Mouse (Mus musculus) CH12.LX (cell line): Measurements from ENCODE around the gene Mettl17. TPM values are rescaled to one million over a fixed set of nuclear protein-coding genes. Genes with fewer than 3 reads are reported as not detected.
A peak's percentile ranks its signal among the peaks of the same experiment; 100 is the strongest.

Experiments used
- DNase-seq: peaks from one replicate; pipeline ENCODE4 v3.0.0-alpha.2; 2013; ENCODE audit errors: extremely low read depth
- H3K27ac ChIP-seq: 2 replicates; pipeline ENCODE4 v1.5.1; 2012; ENCODE audit warnings: low read depth, mild to moderate bottlenecking, control low read depth, moderate library complexity; ENCODE audit not compliant: insufficient read depth
- H3K27me3 ChIP-seq: replicated peaks from 2 replicates; pipeline ENCODE3; 2012; ENCODE audit warnings: inconsistent platforms
- H3K36me3 ChIP-seq, 2 experiments: replicated peaks in 1 of 2; 2 replicates each; pipeline versions ENCODE3 to v1.6.1; 2012; ENCODE audit warnings: inconsistent platforms in 1 of 2, low read length in 1 of 2, mild to moderate bottlenecking in 1 of 2, mixed read lengths in 1 of 2, moderate library complexity in 1 of 2; ENCODE audit not compliant: control insufficient read depth in 1 of 2, insufficient read depth in 1 of 2
- H3K4me1 ChIP-seq, 2 experiments: 2 replicates each; pipeline ENCODE4 v1.6.1; 2012; ENCODE audit warnings: inconsistent platforms in 1 of 2, moderate library complexity in 1 of 2; ENCODE audit not compliant: insufficient read depth in 2 of 2, control insufficient read depth in 1 of 2
- H3K4me2 ChIP-seq: 2 replicates; pipeline ENCODE4 v1.6.1; 2012; ENCODE audit warnings: low read depth, mild to moderate bottlenecking, control low read depth; ENCODE audit not compliant: poor library complexity, insufficient read depth, severe bottlenecking
- H3K4me3 ChIP-seq, 3 experiments: fragments of 150-350 bp in 1 of 3; sonication (generic) in 1 of 3; replicated peaks in 1 of 3; 2 replicates each; pipeline versions ENCODE3 to v1.5.1; 2011 to 2012; ENCODE audit warnings: low read depth in 2 of 3, low read length in 2 of 3, mild to moderate bottlenecking in 2 of 3, moderate library complexity in 2 of 3, control low read depth in 1 of 3, improper control_type of control experiment in 1 of 3, inconsistent platforms in 1 of 3, mixed read lengths in 1 of 3; ENCODE audit not compliant: poor library complexity in 1 of 3
- H3K79me2 ChIP-seq: replicated peaks from 2 replicates; pipeline ENCODE4 v1.6.1; 2012; ENCODE audit warnings: mild to moderate bottlenecking, moderate library complexity; ENCODE audit not compliant: control insufficient read depth, poor library complexity, insufficient read depth, severe bottlenecking; ENCODE audit errors: extremely low read depth
- H3K9ac ChIP-seq: 2 replicates; pipeline ENCODE4 v1.6.1; 2012; ENCODE audit warnings: low read depth, mild to moderate bottlenecking, control low read depth, moderate library complexity; ENCODE audit not compliant: insufficient read depth
- H3K9me3 ChIP-seq: replicated peaks from 2 replicates; pipeline ENCODE3; 2012; ENCODE audit warnings: low read length, inconsistent platforms, mixed read lengths
- BHLHE40 ChIP-seq: IDR thresholded peaks from 2 replicates; pipeline ENCODE4 v1.6.1; 2011; ENCODE audit warnings: mild to moderate bottlenecking, low read depth, low read length, improper control_type of control experiment
- CHD1 ChIP-seq: IDR thresholded peaks from 2 replicates; pipeline ENCODE4 v1.6.1; 2012; ENCODE audit warnings: low read depth, low read length, improper control_type of control experiment, inconsistent platforms
- CHD2 ChIP-seq: IDR thresholded peaks from 2 replicates; pipeline ENCODE4 v1.6.1; 2011; ENCODE audit warnings: low read length, improper control_type of control experiment
- CTCF ChIP-seq, 2 experiments: IDR thresholded peaks in 1 of 2; conservative IDR thresholded peaks in 1 of 2; 2 replicates each; pipeline ENCODE4 v1.5.1; 2011 to 2012; ENCODE audit warnings: low read depth in 2 of 2, low read length in 2 of 2, improper control_type of control experiment in 1 of 2, inconsistent platforms in 1 of 2, mild to moderate bottlenecking in 1 of 2, moderate library complexity in 1 of 2
- E2F4 ChIP-seq: IDR thresholded peaks from 2 replicates; pipeline ENCODE4 v1.6.1; 2011; ENCODE audit warnings: low read depth, low read length, improper control_type of control experiment; ENCODE audit not compliant: insufficient replicate concordance
- ELF1 ChIP-seq: IDR thresholded peaks from 2 replicates; pipeline ENCODE4 v1.6.1; 2014; ENCODE audit warnings: low read depth, mild to moderate bottlenecking, inconsistent platforms, low read length, improper control_type of control experiment
- EP300 ChIP-seq: IDR thresholded peaks from 2 replicates; pipeline ENCODE4 v1.6.1; 2011; ENCODE audit warnings: low read length, improper control_type of control experiment
- ETS1 ChIP-seq: conservative IDR thresholded peaks from 2 replicates; pipeline ENCODE4 v1.6.1; 2012; ENCODE audit warnings: low read depth, mild to moderate bottlenecking, inconsistent platforms, low read length, improper control_type of control experiment, moderate library complexity
- GABPA ChIP-seq: IDR thresholded peaks from 2 replicates; pipeline ENCODE4 v1.6.1; 2012; ENCODE audit warnings: low read depth, low read length, improper control_type of control experiment, inconsistent platforms; ENCODE audit not compliant: insufficient replicate concordance
- HCFC1 ChIP-seq: IDR thresholded peaks from 2 replicates; pipeline ENCODE4 v1.6.1; 2012; ENCODE audit warnings: low read depth, mild to moderate bottlenecking, inconsistent platforms, low read length, improper control_type of control experiment
- IRF4 ChIP-seq: IDR thresholded peaks from 2 replicates; pipeline ENCODE4 v1.6.1; 2014; ENCODE audit warnings: low read depth, mild to moderate bottlenecking, inconsistent platforms, low read length, improper control_type of control experiment
- JUN ChIP-seq: IDR thresholded peaks from 2 replicates; pipeline ENCODE4 v1.6.1; 2011; ENCODE audit warnings: low read depth, mild to moderate bottlenecking, low read length, improper control_type of control experiment, moderate library complexity; ENCODE audit not compliant: insufficient read depth
- JUND ChIP-seq: conservative IDR thresholded peaks from 2 replicates; pipeline ENCODE4 v1.6.1; 2011; ENCODE audit warnings: low read depth, low read length, improper control_type of control experiment
- KAT2A ChIP-seq: IDR thresholded peaks from 2 replicates; pipeline ENCODE4 v1.6.1; 2012; ENCODE audit warnings: low read length, improper control_type of control experiment, inconsistent platforms; ENCODE audit not compliant: insufficient replicate concordance
- MAX ChIP-seq: IDR thresholded peaks from 2 replicates; pipeline ENCODE4 v1.6.1; 2011; ENCODE audit warnings: low read length, improper control_type of control experiment
- MAZ ChIP-seq: IDR thresholded peaks from 2 replicates; pipeline ENCODE4 v1.6.1; 2012; ENCODE audit warnings: low read depth, mild to moderate bottlenecking, inconsistent platforms, low read length, improper control_type of control experiment, moderate library complexity
- MEF2A ChIP-seq: IDR thresholded peaks from 2 replicates; pipeline ENCODE4 v1.6.1; 2014; ENCODE audit warnings: low read depth, mild to moderate bottlenecking, inconsistent platforms, low read length, improper control_type of control experiment, borderline replicate concordance
- MXI1 ChIP-seq: IDR thresholded peaks from 2 replicates; pipeline ENCODE4 v1.6.1; 2011; ENCODE audit warnings: mild to moderate bottlenecking, low read depth, low read length, improper control_type of control experiment
- MYC ChIP-seq: IDR thresholded peaks from 2 replicates; pipeline ENCODE4 v1.6.1; 2011; ENCODE audit warnings: low read depth, mild to moderate bottlenecking, improper control_type of control experiment, low read length
- NELFE ChIP-seq: IDR thresholded peaks from 2 replicates; pipeline ENCODE4 v1.6.1; 2011; ENCODE audit warnings: low read depth, low read length, improper control_type of control experiment
- NRF1 ChIP-seq: IDR thresholded peaks from 2 replicates; pipeline ENCODE4 v1.6.1; 2014; ENCODE audit warnings: low read depth, mild to moderate bottlenecking, inconsistent platforms, low read length, improper control_type of control experiment, moderate library complexity
- PAX5 ChIP-seq: IDR thresholded peaks from 2 replicates; pipeline ENCODE4 v1.6.1; 2012; ENCODE audit warnings: low read length, inconsistent platforms, mixed read lengths
- POLR2A ChIP-seq: IDR thresholded peaks from 2 replicates; pipeline ENCODE4 v1.6.1; 2011; ENCODE audit warnings: low read depth, mild to moderate bottlenecking, improper control_type of control experiment, low read length
- POLR2AphosphoS2 ChIP-seq: IDR thresholded peaks from 2 replicates; pipeline ENCODE4 v1.6.1; 2011; ENCODE audit warnings: low read depth, low read length, improper control_type of control experiment
- RAD21 ChIP-seq: IDR thresholded peaks from 2 replicates; pipeline ENCODE4 v1.6.1; 2011; ENCODE audit warnings: low read depth, mild to moderate bottlenecking, low read length, improper control_type of control experiment, moderate library complexity
- RCOR1 ChIP-seq: conservative IDR thresholded peaks from 2 replicates; pipeline ENCODE4 v1.6.1; 2012; ENCODE audit warnings: low read depth, mild to moderate bottlenecking, inconsistent platforms, low read length, improper control_type of control experiment
- SIN3A ChIP-seq: IDR thresholded peaks from 2 replicates; pipeline ENCODE4 v1.6.1; 2012; ENCODE audit warnings: low read length, improper control_type of control experiment, inconsistent platforms
- SMC3 ChIP-seq: IDR thresholded peaks from 2 replicates; pipeline ENCODE4 v1.6.1; 2011; ENCODE audit warnings: low read depth, low read length, improper control_type of control experiment
- TBP ChIP-seq: conservative IDR thresholded peaks from 2 replicates; pipeline ENCODE4 v1.6.1; 2011; ENCODE audit warnings: low read depth, low read length, improper control_type of control experiment
- TCF12 ChIP-seq: IDR thresholded peaks from 2 replicates; pipeline ENCODE4 v1.6.1; 2014; ENCODE audit warnings: low read depth, mild to moderate bottlenecking, inconsistent platforms, low read length, improper control_type of control experiment
- UBTF ChIP-seq: IDR thresholded peaks from 2 replicates; pipeline ENCODE4 v1.6.1; 2012; ENCODE audit warnings: low read depth, mild to moderate bottlenecking, inconsistent platforms, low read length, improper control_type of control experiment, moderate library complexity
- USF1 ChIP-seq: IDR thresholded peaks from 2 replicates; pipeline ENCODE4 v1.6.1; 2014; ENCODE audit warnings: low read depth, mild to moderate bottlenecking, inconsistent platforms, low read length, improper control_type of control experiment
- USF2 ChIP-seq: conservative IDR thresholded peaks from 2 replicates; pipeline ENCODE4 v1.6.1; 2011; ENCODE audit warnings: low read depth, low read length, improper control_type of control experiment
- ZC3H11A ChIP-seq: IDR thresholded peaks from 2 replicates; pipeline ENCODE4 v1.6.1; 2012; ENCODE audit warnings: low read depth, mild to moderate bottlenecking, inconsistent platforms, low read length, improper control_type of control experiment
- ZMIZ1 ChIP-seq: IDR thresholded peaks from 2 replicates; pipeline ENCODE4 v1.6.1; 2012; ENCODE audit warnings: low read depth, mild to moderate bottlenecking, inconsistent platforms, low read length, improper control_type of control experiment
- ZNF384 ChIP-seq: IDR thresholded peaks from 2 replicates; pipeline ENCODE4 v1.6.1; 2012; ENCODE audit warnings: low read depth, low read length, improper control_type of control experiment, inconsistent platforms
- dilution Hi-C: fragments of 300-500 bp; cut with MboI; formaldehyde crosslinking; loops from 2 replicates; pipeline ENCODE4 v1.14.3; 2020; ENCODE audit warnings: low sequenced_read_pairs; ENCODE audit not compliant: extremely low pct_unique_long_range_greater_than_20kb, extremely low pct_ligation_motif_present
- in situ Hi-C: fragments of 300-500 bp; cut with MboI; formaldehyde crosslinking; loops from 3 replicates; pipeline ENCODE4 v1.14.3; 2019; ENCODE audit warnings: low sequenced_read_pairs, low pct_ligation_motif_present, low pct_unique_long_range_greater_than_20kb, mixed read lengths
- polyA plus RNA-seq: library from polyadenylated mRNA; unstranded; fragments of >175 nt; gene quantifications from 2 replicates; pipeline ENCODE4 v1.2.1, GENCODE M21; 2012; ENCODE audit warnings: low read depth; ENCODE audit not compliant: insufficient read length
- total RNA-seq, 2 experiments: library from RNA; depleted of rRNA; stranded (reverse); fragments of 300-350 nt in 1 of 2; fragments of >200 nt in 1 of 2; gene quantifications; 2 replicates each; pipeline ENCODE4 v1.2.3; 2012 to 2014

Mettl17 gene
- total and polyA plus RNA-seq, 3 experiments = 19.5 to 32.0 (median 26.2) TPM

DNA sequence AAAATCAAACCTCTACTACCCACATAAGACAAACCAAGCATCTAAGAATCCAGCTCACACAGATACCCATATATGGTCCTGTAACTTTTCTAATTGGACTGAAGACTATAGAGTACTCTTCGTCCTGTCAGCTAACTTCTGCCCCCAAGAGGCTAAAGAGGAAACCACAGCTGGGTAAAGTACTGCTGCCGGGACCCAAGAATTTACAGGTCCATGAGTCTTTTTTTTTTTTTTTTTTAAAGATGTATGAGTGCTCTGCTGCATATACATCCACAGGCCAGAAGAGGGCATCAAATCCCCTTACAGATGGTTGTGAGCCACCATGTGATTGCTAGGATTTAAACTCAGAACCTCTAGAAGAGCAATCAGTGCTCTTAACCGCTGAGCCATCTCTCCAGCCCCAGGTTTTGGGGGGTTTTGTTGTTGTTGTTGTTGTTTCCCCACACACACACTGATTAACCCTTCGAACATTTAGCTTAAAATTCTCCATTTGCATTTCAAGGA, 1.1 kb upstream of the Mettl17 start (continued):
- TF ChIP-seq IRF4 (no peak; the same call in 1 of the 2 replicates), NELFE (peak; percentile 44; the same call in 1 of the 2 replicates), USF2 (no peak), MXI1 (peak; percentile 80; the same call in 1 of the 2 replicates), ELF1 (no peak), POLR2A (0 out of 2 replicates have a peak, but pooled peaks have one; percentile 38), CTCF (conservative IDR thresholded peaks at IDR 0.05 in 1 of 2, IDR thresholded peaks at IDR 0.05 in 1 of 2; ENCODE audit: low read depth in 2 of 2, low read length in 2 of 2) (peak; percentile 66 to 82; a peak in 3 of 4 replicates)

DNA sequence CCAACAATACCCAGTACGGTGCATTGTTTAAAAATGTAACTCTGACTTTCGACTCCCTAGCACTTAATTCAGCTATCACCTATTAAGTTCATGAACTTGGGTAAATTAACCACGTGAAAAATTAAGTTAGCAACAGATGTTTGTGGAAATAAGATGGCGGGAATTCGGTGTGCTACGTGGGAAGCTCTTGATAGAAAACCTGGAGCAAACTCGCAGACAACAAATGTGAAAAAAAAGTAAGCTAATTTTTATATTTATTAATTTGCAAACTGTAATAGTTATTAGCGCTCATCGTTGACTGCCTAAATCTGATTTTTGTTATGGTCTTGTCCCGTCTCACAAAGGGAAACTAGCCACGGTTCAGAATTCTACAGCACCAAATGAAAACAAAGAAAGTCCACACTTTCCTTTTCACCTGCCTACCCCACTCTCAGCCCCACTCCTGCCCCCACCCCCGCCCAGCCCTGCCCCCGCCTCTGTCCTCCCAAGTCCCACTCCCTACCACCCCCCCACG, 554 bp upstream of the Mettl17 start:
- Histone ChIP-seq H3K4me3 (peak overlapping the region; percentile 48 to 71 (median 63)), H3K27ac (no peak overlapping the region)
- TF ChIP-seq POLR2AphosphoS2 (no peak), E2F4 (no peak), ETS1 (no peak), IRF4 (no peak), NRF1 (no peak), MXI1 (0 out of 2 replicates have a peak, but pooled peaks have one; percentile 10), GABPA (no peak), KAT2A (no peak), MAX (peak; percentile 10; the same call in 1 of the 2 replicates), RAD21 (no peak), ZNF384 (no peak), MYC (no peak; the same call in 1 of the 2 replicates), SIN3A (peak; percentile 21; the same call in 1 of the 2 replicates), CHD1 (peak; percentile 92), JUND (no peak), EP300 (no peak), ELF1 (no peak), RCOR1 (no peak), SMC3 (no peak), TBP (no peak), PAX5 (no peak), CHD2 (no peak), MEF2A (0 out of 2 replicates have a peak, but pooled peaks have one; percentile 8), JUN (no peak), HCFC1 (no peak), ZMIZ1 (no peak), NELFE (0 out of 2 replicates have a peak, but pooled peaks have one; percentile 2), BHLHE40 (peak; percentile 7; the same call in 1 of the 2 replicates), ZC3H11A (no peak), UBTF (no peak), TCF12 (0 out of 2 replicates have a peak, but pooled peaks have one; percentile 0), MAZ (no peak), USF1 (no peak)

More for the DNA sequence above, 554 bp upstream of the Mettl17 start:
- H3K4me2 ChIP-seq = peak overlapping the region; percentile 94
- H3K4me1 ChIP-seq = peaks cover 0 to 15% of the 10 kb centered on the region in 2 experiments; a peak in 2 of 4 replicates
- H3K27me3 ChIP-seq = no peaks in the 10 kb centered on the region
- dilution Hi-C loops = no loop called here
- H3K9me3 ChIP-seq = no peaks in the 10 kb centered on the region
- in situ Hi-C loops = no loop called here
- peak; percentile 54 for DNase-seq
- H3K36me3 ChIP-seq = peaks cover 17 to 29% of the 10 kb centered on the region in 2 experiments
- peaks cover 13% of the 10 kb centered on the region for H3K79me2 ChIP-seq
- peak overlapping the region; percentile 67 for H3K9ac ChIP-seq
